Mouse (Mus musculus): ENCODE measurements at regions not wholly inside any gene's neighbourhood (a gene's known extent, or its start where the extent isn't known, plus 50 kb on each side); places are given as distances from the start of the nearest gene placed in this dataset.

DNA sequence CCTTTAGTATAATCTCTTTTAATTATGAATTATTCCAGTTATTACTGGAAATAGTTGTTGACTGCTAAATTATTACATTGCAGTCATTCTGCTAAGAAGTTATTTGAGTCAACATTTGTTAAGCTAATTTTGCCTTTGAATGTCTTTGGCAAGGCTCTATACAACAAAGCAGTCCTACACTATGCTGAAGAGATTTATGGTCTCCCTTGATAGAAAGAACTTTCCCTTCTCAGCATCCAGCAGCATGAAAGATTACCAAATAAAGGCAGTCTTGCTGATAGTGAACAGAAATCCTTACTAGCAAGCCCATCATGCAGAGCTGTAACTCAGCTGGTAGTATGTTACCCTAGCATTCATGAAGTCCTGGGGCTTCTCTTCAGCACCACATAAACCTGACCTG lies 1419.4 kb upstream of the Dsel start:
- in situ Hi-C loops (cut with MboI; ENCODE audit: low pct_ligation_motif_present, low pct_unique_long_range_greater_than_20kb, low sequenced_read_pairs), result no loop called here
- dilution Hi-C loops (cut with MboI; ENCODE audit: extremely low pct_ligation_motif_present, extremely low pct_unique_long_range_greater_than_20kb, low sequenced_read_pairs), result no loop called here
- H3K36me3 ChIP-seq (replicated peaks in 1 of 2; ENCODE audit: control insufficient read depth in 1 of 2, insufficient read depth in 1 of 2, low read length in 1 of 2), result no peaks in the 10 kb centered on the region
- no peaks in the 10 kb centered on the region for H3K4me1 ChIP-seq (ENCODE audit: control insufficient read depth in 1 of 2, insufficient read depth in 2 of 2)
- H3K79me2 ChIP-seq (replicated peaks; ENCODE audit: control insufficient read depth, extremely low read depth, insufficient read depth, poor library complexity, severe bottlenecking), result no peaks in the 10 kb centered on the region
- DNase-seq (ENCODE audit: extremely low read depth), result no peak
- TF ChIP-seq GABPA (IDR thresholded peaks at IDR 0.05; ENCODE audit: insufficient replicate concordance, low read depth, low read length) (no peak), USF1 (IDR thresholded peaks at IDR 0.05; ENCODE audit: low read depth, low read length) (no peak), POLR2AphosphoS2 (IDR thresholded peaks at IDR 0.05; ENCODE audit: low read depth, low read length) (no peak), MEF2A (IDR thresholded peaks at IDR 0.05; ENCODE audit: borderline replicate concordance, low read depth, low read length) (no peak), MXI1 (IDR thresholded peaks at IDR 0.05; ENCODE audit: low read depth, low read length) (no peak), BHLHE40 (IDR thresholded peaks at IDR 0.05; ENCODE audit: low read depth, low read length) (no peak), KAT2A (IDR thresholded peaks at IDR 0.05; ENCODE audit: insufficient replicate concordance, low read length) (no peak)
- no peak overlapping the region for H3K4me2 ChIP-seq (ENCODE audit: insufficient read depth, low read depth, poor library complexity, severe bottlenecking)
- no peak overlapping the region for H3K9ac ChIP-seq (ENCODE audit: insufficient read depth, low read depth)
- no peaks in the 10 kb centered on the region for H3K27me3 ChIP-seq (replicated peaks)
- peaks cover 30% of the 10 kb centered on the region for H3K9me3 ChIP-seq (replicated peaks; ENCODE audit: low read length)
- no peak overlapping the region for H3K27ac ChIP-seq (ENCODE audit: insufficient read depth, low read depth)
- H3K4me3 ChIP-seq (replicated peaks in 1 of 3; ENCODE audit: low read depth in 2 of 3, low read length in 2 of 3, poor library complexity in 1 of 3), result no peak overlapping the region

DNA sequence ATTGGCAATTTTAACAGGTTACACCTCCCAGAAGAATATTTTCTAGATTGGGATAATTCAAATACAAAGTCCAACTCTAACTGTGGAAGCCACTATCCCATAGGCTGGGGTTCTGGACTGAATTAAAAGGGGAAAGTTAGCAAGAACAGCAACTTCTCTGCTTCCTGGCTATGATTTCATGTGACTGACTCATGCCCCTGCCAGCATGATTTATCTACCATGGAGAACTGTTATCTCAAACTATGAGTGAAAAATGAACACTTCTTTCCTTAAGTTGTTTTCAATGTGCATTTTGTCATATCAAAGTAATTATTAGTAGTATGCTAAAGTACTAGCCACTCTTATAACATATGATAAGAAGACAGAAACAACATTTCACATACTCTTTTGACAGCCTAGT lies 1394.7 kb upstream of the Dsel start:
- Histone ChIP-seq H3K4me3 (replicated peaks in 1 of 3; ENCODE audit: low read depth in 2 of 3, low read length in 2 of 3, poor library complexity in 1 of 3) (no peak overlapping the region), H3K27ac (ENCODE audit: insufficient read depth, low read depth) (no peak overlapping the region), H3K4me1 (ENCODE audit: control insufficient read depth in 1 of 2, insufficient read depth in 2 of 2) (no peaks in the 10 kb centered on the region), H3K9me3 (replicated peaks; ENCODE audit: low read length) (peaks cover 36% of the 10 kb centered on the region), H3K36me3 (replicated peaks in 1 of 2; ENCODE audit: control insufficient read depth in 1 of 2, insufficient read depth in 1 of 2, low read length in 1 of 2) (no peaks in the 10 kb centered on the region), H3K27me3 (replicated peaks) (no peaks in the 10 kb centered on the region), H3K79me2 (replicated peaks; ENCODE audit: control insufficient read depth, extremely low read depth, insufficient read depth, poor library complexity, severe bottlenecking) (no peaks in the 10 kb centered on the region), H3K4me2 (ENCODE audit: insufficient read depth, low read depth, poor library complexity, severe bottlenecking) (no peak overlapping the region), H3K9ac (ENCODE audit: insufficient read depth, low read depth) (no peak overlapping the region)
- dilution Hi-C loops (cut with MboI; ENCODE audit: extremely low pct_ligation_motif_present, extremely low pct_unique_long_range_greater_than_20kb, low sequenced_read_pairs) (no loop called here), in situ Hi-C loops (cut with MboI; ENCODE audit: low pct_ligation_motif_present, low pct_unique_long_range_greater_than_20kb, low sequenced_read_pairs) (no loop called here)
- no peak for DNase-seq (ENCODE audit: extremely low read depth)
- TF ChIP-seq NRF1 (IDR thresholded peaks at IDR 0.05; ENCODE audit: low read depth, low read length), result no peak
- TF ChIP-seq EP300 (IDR thresholded peaks at IDR 0.05; ENCODE audit: low read length), result no peak

DNA sequence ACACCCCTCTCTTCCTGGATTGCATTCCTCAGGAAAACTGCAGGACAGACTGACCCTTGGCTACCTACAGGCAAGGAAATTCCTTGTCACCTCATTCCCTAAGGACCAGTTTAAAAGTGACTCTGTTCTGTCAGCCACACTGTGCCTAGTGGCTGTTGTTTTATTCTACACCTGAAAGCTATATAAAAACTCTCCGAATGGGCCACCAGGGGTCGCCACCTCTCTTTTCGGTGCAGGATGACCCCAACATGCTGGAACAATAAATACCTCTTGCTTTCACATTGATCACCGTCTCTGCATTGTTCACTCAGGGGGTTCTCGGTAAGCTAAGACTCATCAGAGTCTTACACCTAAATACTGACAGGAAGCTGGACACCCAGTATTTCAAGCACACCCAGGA lies 1382.6 kb upstream of the Dsel start:
- Histone ChIP-seq H3K79me2 (replicated peaks; ENCODE audit: control insufficient read depth, extremely low read depth, insufficient read depth, poor library complexity, severe bottlenecking) (no peaks in the 10 kb centered on the region), H3K9me3 (replicated peaks; ENCODE audit: low read length) (peaks cover 25% of the 10 kb centered on the region), H3K27ac (ENCODE audit: insufficient read depth, low read depth) (no peak overlapping the region), H3K4me1 (ENCODE audit: control insufficient read depth in 1 of 2, insufficient read depth in 2 of 2) (no peaks in the 10 kb centered on the region), H3K4me2 (ENCODE audit: insufficient read depth, low read depth, poor library complexity, severe bottlenecking) (no peak overlapping the region), H3K36me3 (replicated peaks in 1 of 2; ENCODE audit: control insufficient read depth in 1 of 2, insufficient read depth in 1 of 2, low read length in 1 of 2) (no peaks in the 10 kb centered on the region), H3K9ac (ENCODE audit: insufficient read depth, low read depth) (no peak overlapping the region), H3K4me3 (replicated peaks in 1 of 3; ENCODE audit: low read depth in 2 of 3, low read length in 2 of 3, poor library complexity in 1 of 3) (no peak overlapping the region), H3K27me3 (replicated peaks) (no peaks in the 10 kb centered on the region)
- no peak for DNase-seq (ENCODE audit: extremely low read depth)
- TF ChIP-seq HCFC1 (IDR thresholded peaks at IDR 0.05; ENCODE audit: low read depth, low read length) (no peak), MEF2A (IDR thresholded peaks at IDR 0.05; ENCODE audit: borderline replicate concordance, low read depth, low read length) (no peak), POLR2AphosphoS2 (IDR thresholded peaks at IDR 0.05; ENCODE audit: low read depth, low read length) (no peak), ETS1 (conservative IDR thresholded peaks at IDR 0.05; ENCODE audit: low read depth, low read length) (no peak), JUND (conservative IDR thresholded peaks at IDR 0.05; ENCODE audit: low read depth, low read length) (no peak), NRF1 (IDR thresholded peaks at IDR 0.05; ENCODE audit: low read depth, low read length) (no peak), KAT2A (IDR thresholded peaks at IDR 0.05; ENCODE audit: insufficient replicate concordance, low read length) (no peak), GABPA (IDR thresholded peaks at IDR 0.05; ENCODE audit: insufficient replicate concordance, low read depth, low read length) (no peak), BHLHE40 (IDR thresholded peaks at IDR 0.05; ENCODE audit: low read depth, low read length) (no peak), ELF1 (IDR thresholded peaks at IDR 0.05; ENCODE audit: low read depth, low read length) (no peak), MXI1 (IDR thresholded peaks at IDR 0.05; ENCODE audit: low read depth, low read length) (no peak), SMC3 (IDR thresholded peaks at IDR 0.05; ENCODE audit: low read depth, low read length) (no peak), MAFK (IDR thresholded peaks at IDR 0.05; ENCODE audit: insufficient replicate concordance, low read length) (no peak), UBTF (IDR thresholded peaks at IDR 0.05; ENCODE audit: low read depth, low read length) (no peak), TBP (conservative IDR thresholded peaks at IDR 0.05; ENCODE audit: low read depth, low read length) (no peak), USF1 (IDR thresholded peaks at IDR 0.05; ENCODE audit: low read depth, low read length) (no peak), MAZ (IDR thresholded peaks at IDR 0.05; ENCODE audit: low read depth, low read length) (no peak), ZMIZ1 (IDR thresholded peaks at IDR 0.05; ENCODE audit: low read depth, low read length) (no peak), MAX (IDR thresholded peaks at IDR 0.05; ENCODE audit: low read length) (no peak), SIN3A (IDR thresholded peaks at IDR 0.05; ENCODE audit: low read length) (no peak)
- dilution Hi-C loops (cut with MboI; ENCODE audit: extremely low pct_ligation_motif_present, extremely low pct_unique_long_range_greater_than_20kb, low sequenced_read_pairs), result no loop called here
- in situ Hi-C loops (cut with MboI; ENCODE audit: low pct_ligation_motif_present, low pct_unique_long_range_greater_than_20kb, low sequenced_read_pairs), result no loop called here
